Mouse (Mus musculus): ENCODE data around the gene Olfr935. TPM values are rescaled to one million over a fixed set of nuclear protein-coding genes. Genes with fewer than 3 reads are reported as not detected.

Gene Olfr935
- polyA plus RNA-seq (2014; fragmentation: Nextera tagmentation; extraction: Ambion mirVana) = not detected in 2 replicates

- Histone ChIP-seq H3K9me3 (ENCODE audit: control insufficient read depth, low read length) (no peaks in the 10 kb centered on the region), H3K36me3 (ENCODE audit: control insufficient read depth, insufficient read depth, low read length) (no peaks in the 10 kb centered on the region), H3K27ac (ENCODE audit: low read depth, low read length) (no peak within 1 kb of the TSS), H3K27me3 (ENCODE audit: control insufficient read depth, insufficient read depth, low read length) (no peaks in the 10 kb centered on the region), H3K4me3 (ENCODE audit: low read depth, low read length) (no peak within 1 kb of the TSS), H3K4me1 (ENCODE audit: control insufficient read depth, insufficient read depth, low read length) (no peaks in the 10 kb centered on the region), H3K9ac (replicated peaks; ENCODE audit: low read depth, low read length) (no peak within 1 kb of the TSS), H3K4me2 (ENCODE audit: low read depth, low read length) (no peak within 1 kb of the TSS)
- 83% methylated on average over 2 of the region's 2 CpGs for WGBS
- no peak for ATAC-seq (ENCODE audit: low read depth)
Measured at GRCm38 (mm10) chr9:38999583-38999982, at the start of gene Olfr935. Olfr935 (minus strand) TSS chr9:38999683.

- Histone ChIP-seq H3K27me3 (ENCODE audit: control insufficient read depth, insufficient read depth, low read length) (no peaks in the 10 kb centered on the region), H3K36me3 (ENCODE audit: control insufficient read depth, insufficient read depth, low read length) (no peaks in the 10 kb centered on the region), H3K27ac (ENCODE audit: low read depth, low read length) (no peak within 1 kb of the TSS), H3K4me3 (ENCODE audit: low read depth, low read length) (no peak within 1 kb of the TSS), H3K9me3 (ENCODE audit: control insufficient read depth, low read length) (no peaks in the 10 kb centered on the region), H3K4me1 (ENCODE audit: control insufficient read depth, insufficient read depth, low read length) (no peaks in the 10 kb centered on the region), H3K9ac (replicated peaks; ENCODE audit: low read depth, low read length) (no peak within 1 kb of the TSS), H3K4me2 (ENCODE audit: low read depth, low read length) (no peak within 1 kb of the TSS)
- WGBS = 80% methylated on average over 1 of the region's 1 CpGs
- no peak for ATAC-seq (ENCODE audit: low read depth)
Measured at GRCm38 (mm10) chr9:39023277-39023676, 23.8 kb upstream of the Olfr935 start, which contains the start of gene Olfr146. Olfr146 (minus strand) TSS chr9:39023377.

- Histone ChIP-seq H3K27ac (ENCODE audit: low read depth, low read length) (no peak within 1 kb of the TSS), H3K27me3 (ENCODE audit: control insufficient read depth, insufficient read depth, low read length) (no peaks in the 10 kb centered on the region), H3K4me1 (ENCODE audit: control insufficient read depth, insufficient read depth, low read length) (no peaks in the 10 kb centered on the region), H3K36me3 (ENCODE audit: control insufficient read depth, insufficient read depth, low read length) (no peaks in the 10 kb centered on the region), H3K4me3 (ENCODE audit: low read depth, low read length) (no peak within 1 kb of the TSS), H3K4me2 (ENCODE audit: low read depth, low read length) (no peak within 1 kb of the TSS), H3K9ac (replicated peaks; ENCODE audit: low read depth, low read length) (no peak within 1 kb of the TSS), H3K9me3 (ENCODE audit: control insufficient read depth, low read length) (no peaks in the 10 kb centered on the region)
- 96% methylated on average over 2 of the region's 2 CpGs for WGBS
- no peak for ATAC-seq (ENCODE audit: low read depth)
Measured at GRCm38 (mm10) chr9:38988215-38988614, 11.3 kb downstream of the Olfr935 start, which contains the start of gene Olfr934. Olfr934 (minus strand) TSS chr9:38988315.

- H3K27me3 ChIP-seq (ENCODE audit: control insufficient read depth, insufficient read depth, low read length) = no peaks in the 10 kb centered on the region
- H3K27ac ChIP-seq (ENCODE audit: low read depth, low read length) = no peak within 1 kb of the TSS
- H3K4me1 ChIP-seq (ENCODE audit: control insufficient read depth, insufficient read depth, low read length) = no peaks in the 10 kb centered on the region
- no peak within 1 kb of the TSS for H3K9ac ChIP-seq (replicated peaks; ENCODE audit: low read depth, low read length)
- H3K4me2 ChIP-seq (ENCODE audit: low read depth, low read length) = no peak within 1 kb of the TSS
- H3K36me3 ChIP-seq (ENCODE audit: control insufficient read depth, insufficient read depth, low read length) = no peaks in the 10 kb centered on the region
- WGBS = 75% methylated on average over 4 of the region's 4 CpGs
- ATAC-seq (ENCODE audit: low read depth) = no peak
- H3K9me3 ChIP-seq (ENCODE audit: control insufficient read depth, low read length) = no peaks in the 10 kb centered on the region
- no peak within 1 kb of the TSS for H3K4me3 ChIP-seq (ENCODE audit: low read depth, low read length)
Measured at GRCm38 (mm10) chr9:38972013-38972412, 27.5 kb downstream of the Olfr935 start, which contains the start of gene Olfr933. Olfr933 (plus strand) TSS chr9:38972313.

GRCm38 (mm10) chr9:38954124-38954416 lies 45.4 kb downstream of the Olfr935 start:
- no peak overlapping the region for H3K4me2 ChIP-seq (ENCODE audit: low read depth, low read length)
- no peak overlapping the region for H3K27ac ChIP-seq (ENCODE audit: low read depth, low read length)
- no peaks in the 10 kb centered on the region for H3K4me1 ChIP-seq (ENCODE audit: control insufficient read depth, insufficient read depth, low read length)
- no peak overlapping the region for H3K4me3 ChIP-seq (ENCODE audit: low read depth, low read length)
- 76% methylated on average over 4 of the region's 4 CpGs for WGBS
- no peak overlapping the region for H3K9ac ChIP-seq (replicated peaks; ENCODE audit: low read depth, low read length)
- H3K27me3 ChIP-seq (ENCODE audit: control insufficient read depth, insufficient read depth, low read length) = no peaks in the 10 kb centered on the region
- H3K36me3 ChIP-seq (ENCODE audit: control insufficient read depth, insufficient read depth, low read length) = no peaks in the 10 kb centered on the region
- ATAC-seq (ENCODE audit: low read depth) = no peak
- no peaks in the 10 kb centered on the region for H3K9me3 ChIP-seq (ENCODE audit: control insufficient read depth, low read length)

GRCm38 (mm10) chr9:38953401-38954123 lies 45.9 kb downstream of the Olfr935 start:
- H3K4me2 ChIP-seq (ENCODE audit: low read depth, low read length) = no peak overlapping the region
- no peak; the same call in 1 of the 2 replicates for ATAC-seq (ENCODE audit: low read depth)
- H3K9me3 ChIP-seq (ENCODE audit: control insufficient read depth, low read length) = no peaks in the 10 kb centered on the region
- no peak overlapping the region for H3K4me3 ChIP-seq (ENCODE audit: low read depth, low read length)
- H3K27ac ChIP-seq (ENCODE audit: low read depth, low read length) = no peak overlapping the region
- H3K4me1 ChIP-seq (ENCODE audit: control insufficient read depth, insufficient read depth, low read length) = no peaks in the 10 kb centered on the region
- H3K27me3 ChIP-seq (ENCODE audit: control insufficient read depth, insufficient read depth, low read length) = no peaks in the 10 kb centered on the region
- WGBS = 48% methylated on average over 7 of the region's 7 CpGs
- H3K9ac ChIP-seq (replicated peaks; ENCODE audit: low read depth, low read length) = no peak overlapping the region
- no peaks in the 10 kb centered on the region for H3K36me3 ChIP-seq (ENCODE audit: control insufficient read depth, insufficient read depth, low read length)

Small RNA genes lying within 50 kb of the gene (microRNA-seq; reads per million reads assigned to microRNA genes)
- not detected for gene Gm25529

Other genes with a start within 250 kb of the Olfr935 start
- gene Olfr920, start 247.4 kb downstream of the Olfr935 start, polyA plus RNA-seq (2014; fragmentation: Nextera tagmentation; extraction: Ambion mirVana) = 0.06 TPM in 1 of 2 replicates, not detected in the other
- gene Olfr921, start 226.6 kb downstream of the Olfr935 start, polyA plus RNA-seq (2014; fragmentation: Nextera tagmentation; extraction: Ambion mirVana) = not detected in 2 replicates
- not detected in 2 replicates for gene Olfr922, start 185.1 kb downstream of the Olfr935 start, polyA plus RNA-seq (2014; fragmentation: Nextera tagmentation; extraction: Ambion mirVana)
- gene Olfr923, start 173.1 kb downstream of the Olfr935 start, polyA plus RNA-seq (2014; fragmentation: Nextera tagmentation; extraction: Ambion mirVana) = not detected in 2 replicates
- gene Olfr924, start 155.2 kb downstream of the Olfr935 start, polyA plus RNA-seq (2014; fragmentation: Nextera tagmentation; extraction: Ambion mirVana) = not detected in 2 replicates
- not detected in 2 replicates for gene Olfr26, start 144.6 kb downstream of the Olfr935 start, polyA plus RNA-seq (2014; fragmentation: Nextera tagmentation; extraction: Ambion mirVana)
- not detected in 2 replicates for gene Olfr926, start 122.6 kb downstream of the Olfr935 start, polyA plus RNA-seq (2014; fragmentation: Nextera tagmentation; extraction: Ambion mirVana)
- gene Olfr930, start 69.9 kb downstream of the Olfr935 start, polyA plus RNA-seq (2014; fragmentation: Nextera tagmentation; extraction: Ambion mirVana) = not detected in 2 replicates
- gene Olfr933, start 27.4 kb downstream of the Olfr935 start, polyA plus RNA-seq (2014; fragmentation: Nextera tagmentation; extraction: Ambion mirVana) = not detected in 2 replicates
- not detected in 2 replicates for gene Olfr934, start 11.4 kb downstream of the Olfr935 start, polyA plus RNA-seq (2014; fragmentation: Nextera tagmentation; extraction: Ambion mirVana)
- not detected in 2 replicates for gene Olfr146, start 23.7 kb upstream of the Olfr935 start, polyA plus RNA-seq (2014; fragmentation: Nextera tagmentation; extraction: Ambion mirVana)
- gene Olfr937, start 65.3 kb upstream of the Olfr935 start, polyA plus RNA-seq (2014; fragmentation: Nextera tagmentation; extraction: Ambion mirVana) = not detected in 2 replicates
- not detected in 2 replicates for gene Olfr938, start 79.2 kb upstream of the Olfr935 start, polyA plus RNA-seq (2014; fragmentation: Nextera tagmentation; extraction: Ambion mirVana)
- gene Olfr27, start 128.4 kb upstream of the Olfr935 start, polyA plus RNA-seq (2014; fragmentation: Nextera tagmentation; extraction: Ambion mirVana) = not detected in 2 replicates
- gene Olfr943, start 166.6 kb upstream of the Olfr935 start, polyA plus RNA-seq (2014; fragmentation: Nextera tagmentation; extraction: Ambion mirVana) = not detected in 2 replicates
- not detected in 2 replicates for gene Olfr944, start 202.2 kb upstream of the Olfr935 start, polyA plus RNA-seq (2014; fragmentation: Nextera tagmentation; extraction: Ambion mirVana)